Mouse (Mus musculus) thymus, adult 18-20 months (tissue): ENCODE measurements around the gene Phxr2.

Experiments used
- DNase-seq, 2 experiments: peaks; one replicate each; pipeline ENCODE4 v3.0.0; 2022; ENCODE audit warnings: mixed read lengths in 2 of 2

The Phxr2 gene

DNA sequence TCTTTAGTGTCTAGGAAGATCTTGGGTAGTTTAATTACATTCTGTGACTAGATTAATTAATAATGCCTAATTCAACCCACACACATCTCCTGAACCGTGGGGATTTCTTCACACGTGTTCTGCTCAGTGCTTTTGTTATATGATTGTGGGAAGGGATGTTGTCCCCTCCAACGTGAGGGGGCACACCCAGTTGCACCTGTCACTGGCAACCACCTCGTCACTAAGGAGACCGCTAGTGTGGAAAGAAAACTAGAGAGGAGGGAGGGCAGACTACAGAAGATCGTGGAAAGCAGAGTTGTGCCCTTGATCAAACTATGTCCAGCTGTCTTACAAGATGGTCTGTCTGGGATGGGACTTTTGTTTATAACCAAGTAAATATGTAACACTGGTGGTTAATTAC is 40.1 kb downstream of the Phxr2 start:
- DNase-seq = no peak

DNA sequence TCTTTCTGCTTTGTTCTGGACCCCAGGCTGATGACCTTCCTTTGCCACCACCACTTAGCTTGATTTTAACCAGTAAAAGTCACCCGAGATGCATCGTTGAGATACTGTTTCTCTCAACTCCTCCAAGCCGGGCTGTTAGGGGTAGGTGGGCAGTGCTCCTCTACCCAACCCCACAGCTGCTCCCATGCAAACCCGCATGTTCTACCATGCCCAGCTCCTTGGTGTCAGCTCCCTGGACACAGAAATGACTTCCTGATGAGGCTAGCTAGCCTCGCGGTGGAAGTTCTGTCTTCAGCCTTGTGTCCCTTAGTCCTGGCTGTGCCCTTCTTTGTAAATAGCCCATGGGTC is 40.9 kb downstream of the Phxr2 start:
- no peak for DNase-seq

DNA sequence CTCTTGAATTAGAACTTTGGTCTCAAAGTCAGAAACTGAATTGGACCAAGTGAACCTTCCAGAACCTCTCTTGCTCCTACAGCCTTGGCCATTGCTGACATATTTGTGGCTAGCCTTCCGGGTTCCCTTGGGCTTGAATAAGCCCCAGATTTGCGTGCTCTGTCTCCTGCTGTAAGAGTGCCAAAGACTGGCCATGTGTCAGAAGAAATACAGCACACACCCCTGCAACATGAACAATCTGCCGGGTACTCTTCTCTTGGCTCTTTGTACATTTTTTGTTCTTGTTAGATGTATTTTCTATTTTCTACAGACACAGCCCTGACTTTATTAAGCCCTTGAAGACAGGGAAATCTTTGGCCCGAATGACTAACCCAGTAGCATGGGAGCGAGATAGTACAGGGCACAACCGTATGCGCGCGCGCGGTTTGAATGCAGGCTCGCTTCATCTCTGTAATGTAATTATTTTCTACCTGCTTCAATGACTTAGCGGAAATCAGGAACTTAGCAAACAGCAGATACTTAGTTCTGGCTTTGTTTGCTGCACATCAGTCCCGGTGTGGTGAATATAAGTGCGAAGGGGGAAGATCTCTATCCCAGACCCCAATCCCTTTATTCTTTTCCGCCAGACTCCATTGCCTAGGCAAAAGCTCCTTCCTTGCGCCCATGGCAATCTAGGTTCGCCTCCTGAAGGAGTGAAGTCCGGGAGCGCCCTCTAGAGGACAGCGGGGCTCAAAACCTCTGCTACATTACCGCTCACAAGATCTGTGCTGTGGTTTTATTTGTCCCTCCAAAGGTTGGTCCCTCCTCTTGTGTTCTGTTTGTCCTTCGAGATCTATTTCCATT is 41.5 kb downstream of the Phxr2 start:
- peak; percentile 42 to 54 for DNase-seq

DNA sequence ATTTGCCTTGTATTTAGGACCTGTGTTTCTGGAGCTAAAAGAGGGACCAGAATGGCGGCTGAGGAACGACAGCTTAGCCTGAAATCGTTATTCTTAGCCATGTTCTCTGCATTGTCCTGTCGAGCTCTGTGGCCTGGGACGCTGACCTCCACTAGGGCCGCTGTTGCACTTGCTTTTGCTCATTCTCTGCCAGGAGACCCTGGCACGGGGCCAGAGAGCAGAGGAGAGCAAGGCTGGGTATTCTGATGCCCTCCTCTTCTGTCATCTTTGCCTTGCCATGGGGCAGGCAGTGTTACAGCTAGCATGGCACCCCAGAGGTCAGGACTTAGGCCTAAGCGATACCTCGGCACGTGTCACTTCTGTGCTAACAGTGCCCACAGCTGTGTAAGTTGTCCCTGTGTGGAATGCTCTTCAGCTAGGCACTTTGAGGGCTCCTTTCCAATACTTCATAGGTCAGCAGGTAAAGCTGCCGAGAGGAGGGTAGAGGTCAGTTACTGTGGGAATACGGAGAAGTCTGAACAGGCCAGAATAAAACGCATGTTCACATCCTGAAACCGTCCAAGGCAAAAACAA is 42.6 kb downstream of the Phxr2 start:
- DNase-seq = no peak

DNA sequence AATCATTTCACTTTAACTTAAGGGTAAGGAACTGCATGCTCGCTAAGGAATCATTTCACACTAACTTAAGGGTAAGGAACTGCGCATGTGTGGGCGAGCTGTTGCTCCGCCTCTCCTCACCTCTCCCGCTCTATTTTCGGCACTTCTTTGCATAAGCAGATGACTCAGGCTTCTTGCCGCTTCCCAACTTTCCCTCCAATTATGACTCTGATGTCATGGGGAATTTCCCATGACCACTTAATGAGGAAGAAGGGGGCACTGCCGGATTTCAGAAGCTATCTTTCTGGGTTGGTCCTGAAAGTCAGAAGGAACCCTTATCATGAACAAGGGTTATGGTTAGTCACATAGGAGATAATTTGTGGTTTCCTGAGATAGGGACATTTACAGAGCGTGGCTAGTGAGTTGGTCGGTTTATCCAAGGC is 44.5 kb downstream of the Phxr2 start:
- no peak for DNase-seq

DNA sequence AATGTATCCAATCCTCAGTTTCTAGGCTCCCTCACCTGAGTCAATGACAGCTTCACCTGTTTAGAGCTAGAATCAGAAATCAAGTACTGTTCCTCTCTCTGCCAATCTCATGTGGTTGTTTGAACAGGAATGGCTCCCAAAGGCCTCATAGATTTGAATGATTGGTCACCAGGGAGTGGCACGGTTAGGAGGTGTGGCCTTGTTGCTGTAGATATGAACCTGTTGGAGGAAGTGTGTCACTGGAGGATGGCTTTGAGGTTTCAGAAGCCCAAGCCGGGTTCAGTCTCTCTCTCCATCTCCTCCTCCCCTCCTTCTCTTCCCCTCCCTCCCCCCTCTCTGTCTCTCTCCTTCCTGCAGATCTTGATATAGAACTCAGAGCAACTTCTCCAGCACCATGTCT is 47.5 kb downstream of the Phxr2 start:
- no peak for DNase-seq

DNA sequence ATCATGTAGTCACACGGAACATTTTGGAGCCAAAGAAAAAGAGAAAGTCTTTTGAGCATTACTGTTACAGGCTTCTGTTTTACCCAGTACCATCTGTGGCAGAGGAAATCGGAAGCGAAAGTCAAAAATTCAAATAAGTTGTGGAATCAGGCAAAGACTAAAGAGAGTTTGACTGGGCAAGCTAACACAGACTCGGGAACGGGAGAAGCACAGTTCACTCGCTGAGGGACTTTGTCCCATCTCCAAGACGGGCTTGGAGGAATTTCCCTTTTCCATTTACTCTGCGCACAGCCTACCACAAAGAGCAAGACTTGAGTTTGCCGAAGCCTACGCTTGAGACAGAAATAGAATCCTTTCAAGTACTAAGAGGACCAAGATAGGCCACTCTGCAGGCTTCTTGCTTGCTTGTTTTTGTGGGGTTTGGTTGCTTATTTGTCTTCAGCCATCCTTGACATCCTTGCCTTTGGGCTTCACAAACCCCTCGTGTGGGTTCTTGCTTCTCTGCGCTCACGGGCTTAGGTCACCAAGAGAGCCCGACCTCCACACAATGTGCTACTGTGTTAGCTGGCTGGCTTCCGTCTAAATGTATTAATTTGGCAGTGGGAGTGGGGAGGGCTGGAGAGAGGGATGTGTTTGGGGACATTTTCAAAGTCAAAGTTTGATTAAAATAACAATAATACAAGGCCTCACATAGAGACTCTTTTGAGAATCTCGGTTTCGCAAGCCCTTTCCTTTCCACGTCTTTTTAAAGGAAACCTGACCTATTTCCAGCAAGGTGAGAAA is 49.8 kb downstream of the Phxr2 start:
- no peak for DNase-seq
